Mouse (Mus musculus) midbrain, embryonic 11.5 days (tissue): ENCODE measurements around the gene Akr1b3. TPM values are rescaled to one million over a fixed set of nuclear protein-coding genes. Genes with fewer than 3 reads are reported as not detected.

ENCODE experiments used
- polyA plus RNA-seq: library from polyadenylated mRNA; unstranded; fragments of >200 nt; fragmentation: Nextera tagmentation; extraction: Ambion mirVana; gene quantifications from 2 replicates; pipeline ENCODE4 v1.2.1, GENCODE M21; 2014

Gene Akr1b3
- polyA plus RNA-seq, 1 experiment from 2014 or later, result 221 TPM

Other genes with a start within 250 kb of the Akr1b3 start
- gene Slc35b4, start 140.4 kb downstream of the Akr1b3 start, polyA plus RNA-seq, result 55.8 and 58.4 TPM in 2 replicates
- 23.0 and 25.5 TPM in 2 replicates for gene Akr1b8, start 36.6 kb upstream of the Akr1b3 start, polyA plus RNA-seq
- gene Akr1b10, start 66.7 kb upstream of the Akr1b3 start, polyA plus RNA-seq, result 11.7 and 14.2 TPM in 2 replicates
- not detected in 2 replicates for gene Akr1b7, start 94.9 kb upstream of the Akr1b3 start, polyA plus RNA-seq
- 63.7 and 64.1 TPM in 2 replicates for gene Bpgm, start 158.7 kb upstream of the Akr1b3 start, polyA plus RNA-seq